Mouse (Mus musculus) adrenal gland, postnatal 36 days (tissue): ENCODE results near the gene Dlg2. TPM values are rescaled to one million over a fixed set of nuclear protein-coding genes. Genes with fewer than 3 reads are reported as not detected.

Experiments
- DNase-seq, 2 experiments: peaks; one replicate each; pipeline ENCODE4 v3.0.0; 2021; ENCODE audit warnings: mixed read lengths in 1 of 2
- total RNA-seq, 2 experiments: library from RNA; stranded (reverse); gene quantifications; 2 replicates each; pipeline ENCODE4 v1.2.3; 2021

Gene Dlg2
- total RNA-seq, 2 experiments from 2014 or later, result 93.3 to 123 TPM

DNA sequence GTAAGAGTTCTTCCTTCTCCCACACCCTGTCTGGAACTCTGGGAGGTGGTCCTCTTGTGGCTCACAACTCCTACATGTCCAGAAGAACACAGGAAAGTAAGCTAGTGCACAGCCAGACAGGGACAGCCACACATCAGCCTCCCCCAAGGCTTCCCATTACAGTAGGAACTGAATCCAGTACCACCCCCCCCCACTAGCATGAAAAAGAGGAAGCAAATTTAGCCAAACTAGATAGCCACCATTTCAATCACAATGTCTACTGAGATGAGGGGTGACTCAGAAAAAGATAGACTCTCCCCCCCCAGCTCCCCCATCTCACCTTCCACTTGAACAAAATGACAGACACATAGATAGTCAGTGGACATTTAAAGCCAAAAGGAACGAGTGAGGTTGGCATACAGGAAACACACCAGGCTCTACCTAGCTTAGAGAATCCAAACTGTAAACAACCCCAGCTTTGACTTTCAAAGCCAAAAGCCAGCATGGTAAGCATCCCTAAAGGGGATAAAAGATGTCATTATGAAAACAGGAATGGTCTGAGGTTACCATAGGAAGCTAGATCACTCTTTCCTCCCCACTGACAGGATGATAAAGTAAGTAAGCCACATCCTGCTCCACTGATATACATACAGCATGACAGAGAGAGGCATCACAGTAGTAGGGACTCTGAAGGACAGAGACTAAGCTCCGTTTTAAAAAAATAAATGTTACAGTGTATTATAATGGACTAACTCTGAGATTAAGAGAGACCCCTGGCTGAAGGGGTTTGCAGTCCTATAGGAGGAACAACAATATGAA lies 1986.8 kb downstream of the Dlg2 start:
- DNase-seq, result no peak

DNA sequence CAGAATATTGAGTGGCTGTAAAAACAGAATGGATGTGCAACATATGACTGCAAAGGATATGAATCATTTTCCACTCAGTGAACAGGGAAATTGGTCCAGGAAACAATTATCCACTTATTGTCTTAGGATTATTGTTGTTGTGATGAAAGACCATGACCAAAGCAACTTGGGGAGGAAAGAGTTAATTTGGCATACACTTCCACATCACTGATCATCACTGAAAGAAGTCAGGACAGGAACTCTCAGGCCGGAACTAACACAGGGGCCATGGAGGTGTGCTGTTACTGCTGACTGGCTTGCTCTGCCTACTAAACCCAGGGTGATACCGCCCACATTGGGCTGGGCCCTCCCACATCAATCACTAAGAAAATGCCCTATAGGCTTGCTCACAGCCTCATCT lies 1987.8 kb downstream of the Dlg2 start:
- DNase-seq, result no peak

DNA sequence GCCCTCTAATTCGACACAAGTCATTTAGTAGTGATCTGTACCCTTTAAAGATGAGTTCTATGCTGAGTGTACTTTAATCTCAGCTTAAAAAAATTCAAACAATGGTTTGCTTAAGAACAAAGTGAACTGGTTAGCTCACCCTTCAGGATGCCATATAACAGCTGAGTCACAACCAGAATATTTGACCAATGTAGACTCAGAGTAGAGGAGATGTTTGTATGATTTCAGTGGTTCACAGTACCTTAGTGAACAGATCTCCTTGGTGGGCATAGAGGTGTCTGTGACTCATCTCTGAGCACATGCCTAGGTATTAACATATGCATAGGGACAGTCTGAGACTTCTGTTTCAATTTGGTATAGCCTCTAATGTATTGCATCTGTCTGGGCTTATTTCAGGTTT lies 2002.7 kb downstream of the Dlg2 start:
- no peak for DNase-seq

DNA sequence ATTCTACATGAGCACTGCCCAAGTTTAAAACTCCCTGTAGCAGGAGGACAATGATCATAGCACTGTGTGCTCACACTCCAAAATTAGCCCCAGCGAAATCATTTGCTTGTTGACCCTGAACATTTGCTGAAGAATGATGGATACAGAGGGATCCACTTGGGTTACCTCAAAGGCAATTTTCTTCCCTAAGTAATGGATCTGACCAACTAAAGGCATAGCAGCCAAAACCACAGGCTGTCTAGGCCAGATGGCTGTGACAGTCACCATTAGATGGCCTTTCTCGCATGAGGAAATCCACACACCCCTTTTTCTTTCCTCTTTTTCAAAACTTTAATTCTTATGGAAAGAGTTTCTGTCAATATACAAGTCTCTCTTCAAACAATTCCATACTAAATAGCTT lies 2003.3 kb downstream of the Dlg2 start:
- no peak for DNase-seq

DNA sequence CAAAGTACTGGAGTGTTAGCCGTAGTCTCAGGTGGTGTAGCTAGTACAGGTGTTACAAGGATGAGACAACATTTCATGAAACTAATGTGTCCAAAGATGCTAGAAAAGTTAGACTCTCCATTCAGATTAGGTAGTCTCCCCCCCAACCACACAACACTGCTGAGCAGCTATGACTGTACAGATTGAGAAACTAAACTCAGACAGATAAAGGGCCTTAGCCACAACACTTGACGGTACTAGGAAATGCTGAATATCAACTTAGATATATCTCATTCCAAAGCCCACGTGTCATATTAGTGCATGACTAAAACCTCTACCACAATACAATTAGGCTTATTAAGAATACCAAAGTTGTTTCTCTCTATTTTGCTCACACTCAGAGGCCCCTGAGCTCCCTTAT lies 2006.9 kb downstream of the Dlg2 start:
- no peak for DNase-seq

DNA sequence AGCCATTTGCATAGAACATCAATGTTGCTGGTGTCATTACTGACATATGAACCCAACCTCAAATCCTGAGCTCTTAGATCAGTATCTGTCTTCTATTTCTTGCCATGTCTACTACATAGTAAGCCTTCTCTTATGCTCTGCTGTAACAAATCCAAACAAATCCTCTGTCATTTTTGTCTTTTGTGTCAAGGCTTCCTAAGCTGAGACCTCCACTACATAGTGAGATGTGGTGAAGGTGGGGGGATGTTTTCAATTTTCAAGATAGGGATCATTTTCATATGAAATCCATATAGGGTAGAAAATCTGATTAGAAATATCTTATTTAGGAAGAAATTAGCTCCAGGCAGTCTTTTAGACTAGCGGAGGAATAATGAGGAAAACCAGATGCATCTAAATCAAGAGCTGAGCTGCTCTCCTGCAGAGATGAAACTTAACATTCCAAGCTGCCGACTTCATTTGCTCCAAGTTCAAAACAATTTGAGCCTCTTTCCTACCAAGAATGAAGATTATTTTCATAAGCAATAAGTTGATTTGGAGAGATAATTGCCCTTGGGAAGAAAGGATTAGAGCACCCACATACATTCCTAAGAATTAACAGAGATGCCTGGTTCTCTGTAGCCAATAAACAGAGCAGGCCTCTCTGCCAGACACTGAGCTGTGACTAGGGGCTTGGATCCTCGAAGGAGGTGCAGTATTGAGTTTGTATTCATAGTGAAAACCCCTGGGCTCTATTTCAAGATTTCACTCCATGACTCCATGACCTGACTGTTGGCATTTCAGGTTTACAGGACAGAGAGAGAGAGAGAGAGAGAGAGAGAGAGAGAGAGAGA lies 2009.6 kb downstream of the Dlg2 start:
- no peak for DNase-seq

DNA sequence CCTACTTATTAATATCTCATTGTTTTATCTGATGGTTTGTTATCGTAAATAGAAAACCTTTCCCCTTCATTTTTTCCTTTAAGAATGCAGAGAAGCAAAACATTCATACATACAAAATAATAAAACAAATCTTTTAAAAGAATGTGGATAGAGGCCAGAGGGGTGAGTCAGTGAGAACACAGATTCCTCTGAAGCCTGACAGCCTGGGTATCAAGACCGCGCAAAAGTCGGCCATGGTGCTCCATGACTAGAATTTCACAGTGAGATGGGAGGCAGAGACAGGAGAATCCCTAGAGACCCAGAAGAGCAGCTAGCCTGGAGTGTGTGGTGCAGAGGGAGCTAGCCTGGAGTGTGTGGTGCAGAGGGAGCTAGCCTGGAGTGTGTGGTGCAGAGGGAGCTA lies 2010.4 kb downstream of the Dlg2 start:
- peak in 1 of 2 experiments; percentile 45 for DNase-seq

DNA sequence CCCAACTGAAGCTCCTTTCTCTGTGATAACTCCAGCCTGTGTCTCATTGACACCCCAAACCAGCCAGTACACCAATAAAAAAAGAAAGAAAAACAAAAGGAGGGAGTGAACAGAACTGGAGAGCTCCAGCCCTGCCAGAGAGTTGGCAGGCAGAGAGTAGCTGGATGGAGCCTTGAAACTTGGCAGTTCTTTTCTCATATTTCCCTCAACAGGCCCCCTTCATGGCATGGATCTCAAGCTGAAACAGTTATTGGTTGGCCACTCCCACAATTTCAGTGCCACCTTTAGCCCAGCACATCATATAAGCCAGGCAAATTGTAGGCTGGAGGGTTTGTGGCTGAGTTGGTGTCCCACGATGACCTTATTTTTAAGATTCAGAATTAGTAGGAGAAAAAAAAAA lies 2015.8 kb downstream of the Dlg2 start:
- no peak for DNase-seq

DNA sequence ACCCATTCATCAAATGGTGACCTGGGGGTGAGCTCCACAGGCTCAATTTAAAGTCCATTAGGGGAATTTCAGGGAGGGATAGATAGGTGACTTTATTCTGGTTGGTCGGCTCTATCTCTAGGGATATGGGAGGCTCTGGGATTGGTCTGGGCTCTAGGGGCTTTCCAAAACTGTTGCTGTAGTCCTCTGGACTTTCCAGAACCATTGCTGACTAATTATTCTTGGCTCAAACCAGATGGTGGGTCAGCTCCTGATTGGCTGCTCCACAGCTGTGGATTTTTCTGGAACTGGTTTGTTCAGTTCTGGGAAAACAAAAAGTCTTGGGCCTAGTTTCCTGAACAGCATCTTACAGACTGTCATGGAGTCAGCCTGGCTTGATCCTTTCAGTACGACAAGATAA lies 2017.0 kb downstream of the Dlg2 start:
- no peak for DNase-seq

Other genes with a start within 250 kb of the Dlg2 start
- not detected for gene Ccdc83, start 210.9 kb upstream of the Dlg2 start, total RNA-seq
- gene Sytl2, start 174.4 kb upstream of the Dlg2 start, total RNA-seq, result 1 to 10 TPM; 4.6 to 4.7 TPM
- under 1 TPM; 0.36 to 0.43 TPM for gene Ccdc89, start 50.1 kb upstream of the Dlg2 start, total RNA-seq
- gene Crebzf, start 33.9 kb upstream of the Dlg2 start, total RNA-seq, result 10 to 100 TPM; 71.8 to 77.5 TPM
- 10 to 100 TPM; 52.5 to 58.1 TPM for gene Tmem126a, start 19.4 kb upstream of the Dlg2 start, total RNA-seq
- gene Tmem126b, start 671 bp upstream of the Dlg2 start, total RNA-seq, result 10 to 100 TPM; 19.2 to 21.1 TPM